8 mouse cellular contexts compared by ENCODE assay signal in the genomic region with DNA sequence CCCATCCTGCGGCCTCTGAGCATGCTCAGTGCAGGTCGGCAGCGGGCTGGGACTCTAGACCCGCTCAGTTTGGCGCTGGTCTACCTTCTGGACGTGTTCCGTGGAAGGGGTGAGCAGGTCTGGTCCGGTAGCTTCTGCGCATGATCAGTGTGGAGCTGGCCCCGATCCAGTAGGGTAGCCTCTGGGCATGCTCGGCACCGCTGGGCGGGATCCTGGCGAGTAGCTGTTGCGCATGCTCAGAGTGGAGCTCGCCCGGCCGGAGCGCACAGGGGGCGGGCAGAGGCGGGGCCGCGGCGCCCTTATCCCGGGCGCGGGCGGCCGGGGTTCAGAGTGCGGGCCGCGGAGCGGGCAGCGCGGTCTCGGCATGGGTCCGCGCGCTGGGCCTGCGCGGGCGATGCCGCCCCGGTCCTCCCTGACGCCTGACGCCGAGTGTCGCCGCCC. TPM values are rescaled to one million over a fixed set of nuclear protein-coding genes. Genes with fewer than 3 reads are reported as not detected.
DNase-seq lines count a peak whose midpoint lies in the region; ATAC-seq and TF ChIP-seq lines count a peak whose summit lies in the region.

Gene Ipmk (plus strand): TSS at position 255 of the 441 bp plus-strand sequence.

- in situ Hi-C loops in Patski (cut with MboI; ENCODE audit: low pct_unique_long_range_greater_than_20kb) = loop anchor here (10.0 kb wide), 1 partner anchor 47 kb away; no protein-coding TSS in a partner anchor

- H3K36me3 ChIP-seq in hindbrain, embryonic 14.5 days (replicated peaks; ENCODE audit: control insufficient read depth, insufficient read depth) = peaks cover 8% of the 10 kb centered on the region; the same call in 1 of the 2 replicates

- POLR2A ChIA-PET in Patski (lab: Charles Lee) = interaction anchor here (1.1 to 2.0 kb wide), 2 partner anchors 9 to 16 kb away, joined by 6 to 10 read pairs; no protein-coding TSS in a partner anchor

- peaks cover 20% of the 10 kb centered on the region for H3K4me1 ChIP-seq in hindbrain, embryonic 14.5 days (replicated peaks; ENCODE audit: control insufficient read depth, insufficient read depth, low read length)

- H3K27ac ChIP-seq in hindbrain, embryonic 14.5 days = peak within 1 kb of the TSS; percentile 85

- 0% methylated on average over 47 of the region's 49 CpGs for WGBS in hindbrain, embryonic 14.5 days

- ATAC-seq in Patski = peak; percentile 74
- ATAC-seq in hindbrain, embryonic 14.5 days (ENCODE audit: low FRiP score) = peak; percentile 92

- H3K27me3 ChIP-seq in Patski = no peaks in the 10 kb centered on the region
- H3K27me3 ChIP-seq in hindbrain, embryonic 14.5 days (ENCODE audit: control insufficient read depth, insufficient read depth, low read length) = no peaks in the 10 kb centered on the region

- peak within 1 kb of the TSS; percentile 84 for H3K9ac ChIP-seq in hindbrain, embryonic 14.5 days

- peak within 1 kb of the TSS; percentile 79 for H3K4me2 ChIP-seq in hindbrain, embryonic 14.5 days (replicated peaks)

- H3K4me3 ChIP-seq in hindbrain, embryonic 14.5 days (replicated peaks; ENCODE audit: low read length) = peak within 1 kb of the TSS; percentile 82

- peak; percentile 93 for DNase-seq in Patski (ENCODE audit: low read depth, low spot score)
- DNase-seq in cerebellum, postnatal 14 days = peak; percentile 100
- peak; percentile 100 for DNase-seq in frontal cortex, postnatal 25 days (ENCODE audit: low spot score in 2 of 2)
- DNase-seq in hindbrain, embryonic 14.5 days (ENCODE audit: low spot score) = peak; percentile 99
- DNase-seq in layer of hippocampus, postnatal 36 days = peak; percentile 99 to 100
- DNase-seq in lung, postnatal 36 days = peak; percentile 100
- DNase-seq in retina, postnatal 1 day = peak; percentile 97
- peak; percentile 99 for DNase-seq in urinary bladder, adult 18-20 months (ENCODE audit: low spot score in 2 of 2)

- CTCF ChIA-PET in Patski (lab: Charles Lee) = interaction anchor here (1.2 to 3.4 kb wide), 7 partner anchors 9 to 54 kb away, joined by 3 to 18 read pairs (median 5); no protein-coding TSS in a partner anchor

- no peaks in the 10 kb centered on the region for H3K9me3 ChIP-seq in hindbrain, embryonic 14.5 days (ENCODE audit: control insufficient read depth, low read length)

- no peak for TF ChIP-seq CTCF in Patski (IDR thresholded peaks at IDR 0.05)

RNA-seq across cellular contexts. Expression of gene Ipmk, which starts in this region (rescaled TPM):
- polyA plus RNA-seq in Patski (2021) = 73.9 TPM
- 25.5 and 25.9 TPM in 2 replicates for polyA plus RNA-seq in hindbrain, embryonic 14.5 days (2014; fragmentation: Nextera tagmentation; extraction: Ambion mirVana)
- total RNA-seq in layer of hippocampus, postnatal 36 days (2021) = 10 to 100 TPM; 41.5 to 43.3 TPM

Comparison
In these comparisons a context has a peak if more than half of its experiments do, and no peak if none do; other contexts are left out.
1. Peak in every context shown above with its lines: DNase-seq, ATAC-seq, H3K4me3 ChIP-seq and H3K27ac ChIP-seq.